Mouse (Mus musculus) erythroblast, embryonic 14.5 days (primary cell): ENCODE data around the gene Fars2.

Experiments used
- GATA1 ChIP-seq: IDR thresholded peaks from 2 replicates; pipeline ENCODE4 v1.6.1; 2012; ENCODE audit warnings: low read length, inconsistent platforms, mixed read lengths
- TAL1 ChIP-seq: IDR thresholded peaks from 3 replicates; pipeline ENCODE4 v1.6.1; 2012; ENCODE audit warnings: low read length, inconsistent platforms, mixed read lengths

DNA sequence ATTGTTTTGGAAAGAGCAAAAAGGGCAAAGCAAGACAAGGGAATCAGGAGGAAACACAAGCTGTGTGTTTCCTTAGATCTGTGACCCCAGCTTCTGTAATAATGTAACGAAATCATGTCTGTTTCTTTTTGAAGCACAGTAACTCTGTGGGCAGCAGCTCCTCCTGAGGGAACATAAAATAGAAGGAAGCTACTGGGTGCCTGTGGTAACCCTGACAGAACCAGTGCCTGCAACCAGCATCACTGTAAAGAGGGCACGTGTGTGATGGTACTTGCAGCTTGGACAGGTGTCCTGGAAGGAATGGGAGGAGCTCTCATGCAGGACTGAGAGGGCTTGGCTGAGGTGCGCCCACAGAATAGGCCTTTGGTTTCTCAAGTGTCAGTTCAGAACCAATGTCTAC lies 305.2 kb downstream of the Fars2 start:
- no peak for TF ChIP-seq TAL1
- TF ChIP-seq GATA1 = no peak
